Comparison of ENCODE assay signal across 1 mouse cellular context in genomic region chr5:138971405-138971804, GRCm38 (mm10).
A peak's percentile ranks its signal among the peaks of the same experiment; 100 is the strongest.
TF ChIP-seq lines count a peak whose summit lies in the region.

No protein-coding gene starts in this region.

TF ChIP-seq in CH12.LX, 34 proteins besides CTCF, POLR2A, EP300 and RAD21 (continued from another document):
- peak; percentile 58; the same call in 1 of the 2 replicates for TF ChIP-seq E2F4 (IDR thresholded peaks at IDR 0.05; ENCODE audit: insufficient replicate concordance, low read depth, low read length)
- TF ChIP-seq USF1 (IDR thresholded peaks at IDR 0.05; ENCODE audit: low read depth, low read length): no peak
- no peak for TF ChIP-seq ZNF384 (IDR thresholded peaks at IDR 0.05; ENCODE audit: low read depth, low read length)
- TF ChIP-seq UBTF (IDR thresholded peaks at IDR 0.05; ENCODE audit: low read depth, low read length): no peak
- no peak for TF ChIP-seq GABPA (IDR thresholded peaks at IDR 0.05; ENCODE audit: insufficient replicate concordance, low read depth, low read length)
- TF ChIP-seq NRF1 (IDR thresholded peaks at IDR 0.05; ENCODE audit: low read depth, low read length): 0 out of 2 replicates have a peak, but pooled peaks have one; percentile 22
- TF ChIP-seq TCF12 (IDR thresholded peaks at IDR 0.05; ENCODE audit: low read depth, low read length): peak; percentile 81
- peak; percentile 71; the same call in 1 of the 2 replicates for TF ChIP-seq SIN3A (IDR thresholded peaks at IDR 0.05; ENCODE audit: low read length)
- peak; percentile 79 for TF ChIP-seq JUN (IDR thresholded peaks at IDR 0.05; ENCODE audit: insufficient read depth, low read depth, low read length)
- TF ChIP-seq BHLHE40 (IDR thresholded peaks at IDR 0.05; ENCODE audit: low read depth, low read length): peak; percentile 88
- TF ChIP-seq MAFK (IDR thresholded peaks at IDR 0.05; ENCODE audit: insufficient replicate concordance, low read length): peak; percentile 64; the same call in 1 of the 2 replicates
- TF ChIP-seq HCFC1 (IDR thresholded peaks at IDR 0.05; ENCODE audit: low read depth, low read length): peak; percentile 48
- peak; percentile 51 for TF ChIP-seq ELF1 (IDR thresholded peaks at IDR 0.05; ENCODE audit: low read depth, low read length)
TF ChIP-seq in CH12.LX: peak in this region for 24.
